Mouse (Mus musculus) cerebellum, adult 9-10 months (tissue): Measurements from ENCODE around the gene Pik3r6.
A peak's percentile ranks its signal among the peaks of the same experiment; 100 is the strongest.

Experiments used
- DNase-seq: peaks from one replicate; pipeline ENCODE4 v3.0.0; 2022

The Pik3r6 gene

DNA sequence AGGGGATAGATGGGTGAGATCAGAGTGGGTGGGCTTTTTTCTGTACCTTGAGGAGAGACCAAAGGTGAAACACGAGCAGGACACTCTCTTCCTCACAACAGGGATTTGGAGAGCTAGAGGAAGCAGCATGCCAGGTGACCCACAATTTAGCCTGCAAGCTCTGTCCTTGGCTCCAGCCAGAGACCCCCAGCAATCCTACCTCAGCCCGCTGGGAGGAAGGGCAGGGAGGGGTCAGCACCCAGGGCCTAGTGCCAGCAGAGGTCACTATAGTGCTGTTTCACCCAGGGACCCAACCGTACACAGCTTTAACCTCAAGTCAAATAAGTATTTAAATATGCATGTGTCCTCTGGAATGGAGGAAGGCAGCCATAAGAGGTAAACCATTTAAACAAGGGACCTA is 83.1 kb downstream of the Pik3r6 start:
- DNase-seq: no peak

DNA sequence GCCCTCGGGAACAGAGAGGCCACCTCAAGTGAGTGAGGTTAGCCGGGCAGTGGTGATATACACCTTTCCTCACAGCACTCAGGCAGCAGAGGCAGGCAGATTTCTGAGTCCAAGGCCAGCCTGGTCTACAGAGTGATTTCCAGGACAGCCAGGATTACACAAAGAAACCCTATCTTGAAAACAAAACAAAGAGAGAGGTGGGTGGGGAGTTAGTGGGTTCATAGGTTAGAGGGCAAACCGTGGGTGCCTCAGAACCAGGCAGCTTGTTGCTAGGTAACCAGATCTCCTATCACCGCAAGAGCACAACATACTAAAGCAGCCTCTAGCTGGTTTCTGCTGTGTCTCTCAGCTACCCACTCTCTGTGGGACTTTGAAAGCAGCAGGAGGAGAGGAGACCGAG is 83.9 kb downstream of the Pik3r6 start, which contains the start of gene Ccdc42:
TSS of gene Ccdc42 (plus strand) at position 301 of the 400 bp plus-strand sequence.
- no peak for DNase-seq

- peak; percentile 86 for DNase-seq
These were observed 86.4 kb downstream of the Pik3r6 start for GRCm38 (mm10) chr11:68589055-68589809.

GRCm38 (mm10) chr11:68591708-68592107 is 88.9 kb downstream of the Pik3r6 start:
- no peak for DNase-seq

DNA sequence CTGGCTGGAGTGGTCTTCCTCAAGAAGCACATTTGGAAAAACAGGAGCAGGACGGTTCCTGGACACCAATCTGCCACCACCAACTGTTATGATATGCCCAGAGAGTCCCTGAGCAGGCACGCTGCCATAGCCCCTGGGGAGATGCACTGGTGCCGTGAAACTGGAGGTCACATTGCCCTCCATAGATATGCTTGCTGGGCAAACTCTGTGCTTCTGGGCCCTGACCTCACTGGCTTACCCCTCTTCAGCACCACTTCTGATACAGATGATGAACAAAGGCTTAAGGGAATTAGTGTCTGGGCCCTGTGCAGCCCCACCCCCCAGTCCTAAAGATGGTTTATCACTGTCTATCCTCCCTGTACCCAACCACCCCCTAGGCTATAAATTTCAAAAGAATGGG is 90.4 kb downstream of the Pik3r6 start:
- DNase-seq: no peak

GRCm38 (mm10) chr11:68597912-68598311 is 95.1 kb downstream of the Pik3r6 start:
- no peak for DNase-seq

GRCm38 (mm10) chr11:68600551-68601021 is 97.8 kb downstream of the Pik3r6 start:
- DNase-seq: no peak

DNA sequence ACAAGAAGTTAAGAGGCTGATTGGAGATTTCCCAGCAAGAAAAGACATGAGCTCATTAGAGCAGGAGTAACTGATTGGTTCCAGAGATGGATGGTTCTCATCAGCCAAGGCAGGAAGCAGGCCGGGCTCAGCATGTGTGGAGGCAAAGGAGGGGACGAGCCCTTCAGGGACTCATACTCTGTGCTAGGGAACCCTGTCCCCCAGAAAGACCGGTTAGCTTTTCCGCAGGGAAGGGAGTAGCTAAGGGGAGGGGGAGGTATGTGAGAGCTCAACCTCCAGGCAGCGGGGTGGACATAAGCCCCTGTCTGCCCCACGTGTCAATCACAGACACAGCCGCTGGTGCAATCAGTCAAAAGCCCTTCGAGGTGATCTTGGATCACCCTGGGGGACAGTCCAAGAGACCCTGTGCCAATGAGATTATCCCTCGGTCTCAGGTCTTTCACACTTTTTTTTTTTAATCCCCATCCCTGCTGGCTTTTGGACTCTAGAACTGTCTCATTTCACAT is 98.7 kb downstream of the Pik3r6 start:
- no peak for DNase-seq
